Mouse (Mus musculus) myocyte (in vitro differentiated cells): ENCODE data around the gene Dlgap5.
A peak's percentile ranks its signal among the peaks of the same experiment; 100 is the strongest.

ENCODE experiments used
- MYOD1 ChIP-seq, 3 experiments: IDR thresholded peaks; one replicate each; pipeline ENCODE4 v1.6.1; 2011; ENCODE audit warnings: control low read depth in 2 of 3, low read depth in 2 of 3, mild to moderate bottlenecking in 2 of 3, moderate library complexity in 1 of 3; ENCODE audit not compliant: insufficient read length in 2 of 3, control insufficient read depth in 1 of 3
- POLR2A ChIP-seq: IDR thresholded peaks from one replicate; pipeline ENCODE4 v1.6.1; 2011; ENCODE audit warnings: low read depth, mild to moderate bottlenecking, control low read depth, moderate library complexity; ENCODE audit not compliant: insufficient read length
- POLR2AphosphoS2 ChIP-seq: IDR thresholded peaks from one replicate; pipeline ENCODE4 v1.6.1; 2011; ENCODE audit warnings: low read depth, control low read depth; ENCODE audit not compliant: insufficient read length
- SRF ChIP-seq: IDR thresholded peaks from one replicate; pipeline ENCODE4 v1.6.1; 2011; ENCODE audit warnings: low read depth; ENCODE audit not compliant: control insufficient read depth, insufficient read length

GRCm38 (mm10) chr14:47383911-47384310, 34.3 kb downstream of the Dlgap5 start:
- TF ChIP-seq SRF: no peak
- peak; percentile 41 for TF ChIP-seq POLR2AphosphoS2
- TF ChIP-seq POLR2A: no peak
- TF ChIP-seq MYOD1 (IDR thresholded peaks at IDR 0.05; ENCODE audit: control insufficient read depth in 1 of 3, insufficient read length in 2 of 3, low read depth in 2 of 3): no peak
